Mouse (Mus musculus): Measurements from ENCODE around the gene Evi5l. TPM values are rescaled to one million over a fixed set of nuclear protein-coding genes. Genes with fewer than 3 reads are reported as not detected.

The Evi5l gene
- polyA plus RNA-seq, 1 experiment from 2014 or later, result 11.8 TPM

GRCm38 (mm10) chr8:4247951-4248540, 81.7 kb downstream of the Evi5l start, which contains the start of gene Tgfbr3l:
Gene Tgfbr3l, plus strand, starts transcription at chr8:4248214.
- peak within 1 kb of the TSS in 1 of 2 experiments; percentile 16; a peak in 1 of 4 replicates for H3K4me3 ChIP-seq (ENCODE audit: control insufficient read depth in 1 of 2, insufficient read depth in 1 of 2, low read depth in 1 of 2, low read length in 2 of 2)
- H3K4me2 ChIP-seq (ENCODE audit: low read length), result peak within 1 kb of the TSS; percentile 60

GRCm38 (mm10) chr8:4249213-4249612, 82.8 kb downstream of the Evi5l start:
- no peaks in the 10 kb centered on the region for H3K9me3 ChIP-seq (ENCODE audit: control insufficient read depth, low read length)
- peaks cover 42% of the 10 kb centered on the region for H3K36me3 ChIP-seq (ENCODE audit: control insufficient read depth, insufficient read depth, low read length)
- H3K4me2 ChIP-seq (ENCODE audit: low read length), result peak overlapping the region; percentile 60
- peak overlapping the region in 1 of 2 experiments; percentile 16; a peak in 1 of 4 replicates for H3K4me3 ChIP-seq (ENCODE audit: control insufficient read depth in 1 of 2, insufficient read depth in 1 of 2, low read depth in 1 of 2, low read length in 2 of 2)
- no peak for ATAC-seq (ENCODE audit: insufficient number of reproducible peaks, insufficient read depth, low FRiP score, low read depth)
- peak overlapping the region; percentile 52 for H3K9ac ChIP-seq (ENCODE audit: low read length)
- peaks cover 15 to 22% of the 10 kb centered on the region in 2 experiments for H3K4me1 ChIP-seq (ENCODE audit: control insufficient read depth in 2 of 2, insufficient read depth in 2 of 2, low read length in 2 of 2)
- 13% methylated on average over 29 of the region's 29 CpGs for WGBS
- no peaks in the 10 kb centered on the region for H3K27me3 ChIP-seq (ENCODE audit: control insufficient read depth, insufficient read depth, low read length)
- peak overlapping the region; percentile 4 to 53; a peak in 3 of 4 replicates for H3K27ac ChIP-seq (replicated peaks in 1 of 2; ENCODE audit: control insufficient read depth in 1 of 2, insufficient read depth in 1 of 2, low read depth in 2 of 2, low read length in 2 of 2)

More at GRCm38 (mm10) chr8:4247951-4248540, 81.7 kb downstream of the Evi5l start, which contains the start of gene Tgfbr3l:
- Histone ChIP-seq H3K4me1 (ENCODE audit: control insufficient read depth in 2 of 2, insufficient read depth in 2 of 2, low read length in 2 of 2) (peaks cover 12 to 16% of the 10 kb centered on the region in 2 experiments), H3K27ac (replicated peaks in 1 of 2; ENCODE audit: control insufficient read depth in 1 of 2, insufficient read depth in 1 of 2, low read depth in 2 of 2, low read length in 2 of 2) (peak within 1 kb of the TSS; percentile 4 to 53; a peak in 3 of 4 replicates), H3K36me3 (ENCODE audit: control insufficient read depth, insufficient read depth, low read length) (peaks cover 54% of the 10 kb centered on the region), H3K27me3 (ENCODE audit: control insufficient read depth, insufficient read depth, low read length) (no peaks in the 10 kb centered on the region), H3K9me3 (ENCODE audit: control insufficient read depth, low read length) (no peaks in the 10 kb centered on the region), H3K9ac (ENCODE audit: low read length) (peak within 1 kb of the TSS; percentile 52)
- ATAC-seq (ENCODE audit: insufficient number of reproducible peaks, insufficient read depth, low FRiP score, low read depth), result no peak
- 80% methylated on average over 15 of the region's 15 CpGs for WGBS

DNA sequence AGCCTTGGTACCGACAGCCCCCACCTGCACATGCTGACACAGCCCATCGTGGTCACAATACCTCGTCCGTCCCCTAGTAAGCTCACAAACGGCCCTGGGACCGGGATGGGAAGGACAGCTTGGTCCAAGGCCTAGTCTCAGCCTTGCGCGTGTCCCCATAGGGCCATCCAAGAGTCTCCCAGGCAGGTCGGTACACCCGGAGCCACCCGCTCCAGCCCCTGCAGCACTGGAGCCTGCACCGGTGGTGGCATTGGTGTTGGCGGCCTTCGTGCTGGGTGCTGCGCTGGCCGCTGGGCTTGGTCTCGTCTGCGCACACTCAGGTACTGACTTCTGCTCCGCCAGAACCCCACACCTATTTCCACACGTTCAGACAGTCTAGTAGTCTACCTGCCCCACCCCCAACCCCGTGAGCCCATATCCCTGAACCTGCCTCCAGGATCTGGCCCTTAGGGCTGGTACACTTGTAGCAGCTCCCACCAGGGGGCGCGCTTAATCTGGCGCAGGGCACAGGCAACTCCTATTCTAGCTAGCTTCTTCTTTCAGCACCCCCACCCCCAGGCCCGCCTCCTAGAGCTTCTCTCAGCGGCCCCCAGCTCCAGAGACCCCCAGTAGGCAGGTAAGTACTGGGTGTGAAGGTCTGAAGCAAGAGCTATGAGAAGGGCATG, 84.1 kb downstream of the Evi5l start:
- Histone ChIP-seq H3K36me3 (ENCODE audit: control insufficient read depth, insufficient read depth, low read length) (peaks cover 42% of the 10 kb centered on the region), H3K27ac (replicated peaks in 1 of 2; ENCODE audit: control insufficient read depth in 1 of 2, insufficient read depth in 1 of 2, low read depth in 2 of 2, low read length in 2 of 2) (no peak overlapping the region), H3K4me3 (ENCODE audit: control insufficient read depth in 1 of 2, insufficient read depth in 1 of 2, low read depth in 1 of 2, low read length in 2 of 2) (no peak overlapping the region), H3K9ac (ENCODE audit: low read length) (no peak overlapping the region), H3K4me1 (ENCODE audit: control insufficient read depth in 2 of 2, insufficient read depth in 2 of 2, low read length in 2 of 2) (peaks cover 15 to 24% of the 10 kb centered on the region in 2 experiments), H3K27me3 (ENCODE audit: control insufficient read depth, insufficient read depth, low read length) (no peaks in the 10 kb centered on the region), H3K4me2 (ENCODE audit: low read length) (no peak overlapping the region), H3K9me3 (ENCODE audit: control insufficient read depth, low read length) (no peaks in the 10 kb centered on the region)
- ATAC-seq (ENCODE audit: insufficient number of reproducible peaks, insufficient read depth, low FRiP score, low read depth), result no peak
- 37% methylated on average over 26 of the region's 26 CpGs for whole genome bisulfite sequencing

- WGBS, result 42% methylated on average over 8 of the region's 8 CpGs
- peak overlapping the region; percentile 79 for H3K4me2 ChIP-seq (ENCODE audit: low read length)
- peaks cover 15 to 27% of the 10 kb centered on the region in 2 experiments for H3K4me1 ChIP-seq (ENCODE audit: control insufficient read depth in 2 of 2, insufficient read depth in 2 of 2, low read length in 2 of 2)
- H3K4me3 ChIP-seq (ENCODE audit: control insufficient read depth in 1 of 2, insufficient read depth in 1 of 2, low read depth in 1 of 2, low read length in 2 of 2), result peak overlapping the region; percentile 89 to 93
- H3K9me3 ChIP-seq (ENCODE audit: control insufficient read depth, low read length), result no peaks in the 10 kb centered on the region
- peaks cover 40% of the 10 kb centered on the region for H3K36me3 ChIP-seq (ENCODE audit: control insufficient read depth, insufficient read depth, low read length)
- H3K27ac ChIP-seq (replicated peaks in 1 of 2; ENCODE audit: control insufficient read depth in 1 of 2, insufficient read depth in 1 of 2, low read depth in 2 of 2, low read length in 2 of 2), result peak overlapping the region in 1 of 2 experiments; percentile 88; a peak in 1 of 4 replicates
- ATAC-seq (ENCODE audit: insufficient number of reproducible peaks, insufficient read depth, low FRiP score, low read depth), result no peak
- no peaks in the 10 kb centered on the region for H3K27me3 ChIP-seq (ENCODE audit: control insufficient read depth, insufficient read depth, low read length)
- peak overlapping the region; percentile 90 for H3K9ac ChIP-seq (ENCODE audit: low read length)
These were observed 85.9 kb downstream of the Evi5l start for GRCm38 (mm10) chr8:4252116-4252760.

DNA sequence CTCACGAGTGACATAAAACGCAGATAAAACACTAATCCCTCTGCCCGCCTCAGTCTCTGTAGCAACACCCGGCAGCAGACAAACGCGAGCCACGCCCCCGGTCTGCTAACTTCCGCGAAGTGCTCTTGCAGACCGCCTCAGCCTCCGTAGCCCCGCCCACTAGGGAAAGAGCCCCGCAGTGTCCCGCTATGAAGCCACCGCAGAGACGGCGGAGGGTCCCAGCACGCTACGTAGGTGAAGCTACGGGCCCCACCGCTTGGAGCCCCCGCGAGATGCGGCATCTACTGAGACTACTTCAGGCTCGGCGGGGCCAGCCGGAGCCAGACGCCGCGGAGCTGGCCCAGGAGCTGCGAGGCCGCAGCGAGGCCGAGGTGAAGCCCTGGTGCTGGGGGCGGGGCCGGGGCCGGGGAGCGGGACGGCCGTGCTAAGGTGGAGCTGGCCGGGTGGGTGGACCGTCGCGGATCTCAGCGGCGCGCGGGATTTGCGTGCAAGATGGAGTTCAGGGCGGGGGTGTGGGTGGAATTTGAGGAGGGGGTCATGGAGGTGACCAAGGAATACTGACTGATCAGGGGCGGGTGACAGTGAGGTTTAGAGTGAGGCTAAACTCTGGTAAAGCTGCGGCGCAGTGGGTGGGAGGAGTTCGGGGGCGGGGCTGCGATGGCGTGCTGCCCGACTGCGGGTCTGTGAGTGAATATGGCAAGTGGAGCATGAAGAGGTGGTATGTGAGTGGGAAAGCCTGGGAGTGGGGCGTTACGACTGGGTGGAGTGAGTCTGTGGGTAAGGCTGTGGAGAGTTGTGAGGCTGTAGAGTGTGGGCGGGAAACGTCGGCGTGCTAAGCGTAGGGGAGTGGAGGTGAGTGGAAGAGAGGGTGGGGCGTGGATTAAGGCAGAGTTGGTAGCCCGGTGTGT, 86.8 kb downstream of the Evi5l start, which contains the start of gene Snapc2:
Gene Snapc2 (plus strand): TSS at position 147 of the 908 bp plus-strand sequence.
- no peaks in the 10 kb centered on the region for H3K27me3 ChIP-seq (ENCODE audit: control insufficient read depth, insufficient read depth, low read length)
- H3K4me2 ChIP-seq (ENCODE audit: low read length), result peak within 1 kb of the TSS; percentile 79
- WGBS, result 1% methylated on average over 69 of the region's 69 CpGs
- H3K9me3 ChIP-seq (ENCODE audit: control insufficient read depth, low read length), result no peaks in the 10 kb centered on the region
- peaks cover 33% of the 10 kb centered on the region for H3K36me3 ChIP-seq (ENCODE audit: control insufficient read depth, insufficient read depth, low read length)
- H3K9ac ChIP-seq (ENCODE audit: low read length), result peak within 1 kb of the TSS; percentile 90
- peaks cover 20 to 33% of the 10 kb centered on the region in 2 experiments for H3K4me1 ChIP-seq (ENCODE audit: control insufficient read depth in 2 of 2, insufficient read depth in 2 of 2, low read length in 2 of 2)
- peak; percentile 84 for ATAC-seq (ENCODE audit: insufficient number of reproducible peaks, insufficient read depth, low FRiP score, low read depth)
- H3K27ac ChIP-seq (replicated peaks in 1 of 2; ENCODE audit: control insufficient read depth in 1 of 2, insufficient read depth in 1 of 2, low read depth in 2 of 2, low read length in 2 of 2), result peak within 1 kb of the TSS; percentile 71 to 88
- H3K4me3 ChIP-seq (ENCODE audit: control insufficient read depth in 1 of 2, insufficient read depth in 1 of 2, low read depth in 1 of 2, low read length in 2 of 2), result peak within 1 kb of the TSS; percentile 89 to 93

- Histone ChIP-seq H3K36me3 (ENCODE audit: control insufficient read depth, insufficient read depth, low read length) (peaks cover 31% of the 10 kb centered on the region), H3K27me3 (ENCODE audit: control insufficient read depth, insufficient read depth, low read length) (no peaks in the 10 kb centered on the region), H3K4me1 (ENCODE audit: control insufficient read depth in 2 of 2, insufficient read depth in 2 of 2, low read length in 2 of 2) (peaks cover 16 to 31% of the 10 kb centered on the region in 2 experiments), H3K9ac (ENCODE audit: low read length) (peak overlapping the region; percentile 90), H3K4me2 (ENCODE audit: low read length) (peak overlapping the region; percentile 79), H3K27ac (replicated peaks in 1 of 2; ENCODE audit: control insufficient read depth in 1 of 2, insufficient read depth in 1 of 2, low read depth in 2 of 2, low read length in 2 of 2) (peak overlapping the region in 1 of 2 experiments; percentile 88; a peak in 1 of 4 replicates), H3K4me3 (ENCODE audit: control insufficient read depth in 1 of 2, insufficient read depth in 1 of 2, low read depth in 1 of 2, low read length in 2 of 2) (peak overlapping the region in 1 of 2 experiments; percentile 93; a peak in 2 of 4 replicates), H3K9me3 (ENCODE audit: control insufficient read depth, low read length) (no peaks in the 10 kb centered on the region)
- 71% methylated on average over 6 of the region's 6 CpGs for WGBS
- ATAC-seq (ENCODE audit: insufficient number of reproducible peaks, insufficient read depth, low FRiP score, low read depth), result no peak
These were observed 87.6 kb downstream of the Evi5l start for GRCm38 (mm10) chr8:4254001-4254400.
